Mouse (Mus musculus) embryonic facial prominence, embryonic 10.5 days (tissue): ENCODE measurements around the gene Dusp8. TPM values are rescaled to one million over a fixed set of nuclear protein-coding genes. Genes with fewer than 3 reads are reported as not detected.

Source experiments
- DNase-seq: peaks from one replicate; pipeline ENCODE4 v3.0.0-alpha.2; 2017; ENCODE audit warnings: low spot score
- H3K27ac ChIP-seq: fragments of 300-500 bp; sonication (generic); replicated peaks from 2 replicates; pipeline ENCODE4 v1.5.1; 2016; ENCODE audit warnings: mild to moderate bottlenecking
- H3K27me3 ChIP-seq: fragments of 300-500 bp; sonication (generic); replicated peaks from 2 replicates; pipeline ENCODE4 v1.6.1; 2016; ENCODE audit warnings: low read depth, mild to moderate bottlenecking; ENCODE audit not compliant: poor library complexity, severe bottlenecking
- H3K36me3 ChIP-seq: fragments of 300-500 bp; sonication (generic); replicated peaks from 2 replicates; pipeline ENCODE4 v1.6.1; 2016; ENCODE audit warnings: mild to moderate bottlenecking, moderate library complexity
- H3K4me1 ChIP-seq: fragments of 300-500 bp; sonication (generic); 2 replicates; pipeline ENCODE4 v1.6.1; 2016
- H3K4me3 ChIP-seq: fragments of 300-500 bp; sonication (generic); 2 replicates; pipeline ENCODE4 v1.5.1; 2016; ENCODE audit warnings: mild to moderate bottlenecking, moderate library complexity
- H3K9me3 ChIP-seq: fragments of 300-500 bp; sonication (generic); 2 replicates; pipeline ENCODE4 v1.6.1; 2016; ENCODE audit warnings: mild to moderate bottlenecking
- WGBS: fragments of 180-500 bp; shearing (Covaris S2); methylation state at CpG from one replicate; pipeline ENCODE4 v1.1.7; 2016; 5-methylcytosine and 5-hydroxymethylcytosine counted together
- polyA plus RNA-seq: library from polyadenylated mRNA; unstranded; fragments of >200 nt; fragmentation: Nextera tagmentation; extraction: Ambion mirVana; gene quantifications from 2 replicates; pipeline ENCODE4 v1.2.1, GENCODE M21; 2016

Dusp8 gene
- polyA plus RNA-seq, 1 experiment from 2014 or later: 3.2 TPM

GRCm38 (mm10) chr7:142082607-142083006, 13.0 kb downstream of the Dusp8 start:
- Histone ChIP-seq H3K36me3 (peaks cover 10% of the 10 kb centered on the region; the same call in 1 of the 2 replicates), H3K4me1 (peaks cover 11% of the 10 kb centered on the region), H3K4me3 (peak overlapping the region; percentile 57), H3K27me3 (peaks cover 88% of the 10 kb centered on the region), H3K9me3 (no peaks in the 10 kb centered on the region), H3K27ac (no peak overlapping the region; the same call in 1 of the 2 replicates)
- WGBS: 10% methylated on average over 16 of the region's 16 CpGs
- DNase-seq: no peak

GRCm38 (mm10) chr7:142082179-142082578, 13.5 kb downstream of the Dusp8 start:
- WGBS: 3% methylated on average over 38 of the region's 38 CpGs
- peaks cover 84% of the 10 kb centered on the region for H3K27me3 ChIP-seq
- no peaks in the 10 kb centered on the region for H3K9me3 ChIP-seq
- DNase-seq: peak; percentile 49
- peaks cover 11% of the 10 kb centered on the region for H3K4me1 ChIP-seq
- H3K27ac ChIP-seq: no peak overlapping the region; the same call in 1 of the 2 replicates
- peak overlapping the region; percentile 57 for H3K4me3 ChIP-seq
- peaks cover 10% of the 10 kb centered on the region; the same call in 1 of the 2 replicates for H3K36me3 ChIP-seq

- Histone ChIP-seq H3K27me3 (peaks cover 84% of the 10 kb centered on the region), H3K4me3 (peak overlapping the region; percentile 57), H3K4me1 (peaks cover 11% of the 10 kb centered on the region), H3K27ac (no peak overlapping the region; the same call in 1 of the 2 replicates), H3K36me3 (peaks cover 10% of the 10 kb centered on the region; the same call in 1 of the 2 replicates), H3K9me3 (no peaks in the 10 kb centered on the region)
- 23% methylated on average over 17 of the region's 17 CpGs for WGBS
- peak; percentile 37 for DNase-seq
Measured at GRCm38 (mm10) chr7:142081736-142082135, 13.9 kb downstream of the Dusp8 start.

GRCm38 (mm10) chr7:142080876-142081275, 14.8 kb downstream of the Dusp8 start:
- 54% methylated on average over 2 of the region's 2 CpGs for WGBS
- H3K4me3 ChIP-seq: no peak overlapping the region
- peaks cover 11% of the 10 kb centered on the region for H3K4me1 ChIP-seq
- no peak overlapping the region for H3K27ac ChIP-seq
- peaks cover 10% of the 10 kb centered on the region; the same call in 1 of the 2 replicates for H3K36me3 ChIP-seq
- no peaks in the 10 kb centered on the region for H3K9me3 ChIP-seq
- no peak for DNase-seq
- peaks cover 76% of the 10 kb centered on the region for H3K27me3 ChIP-seq

- 64% methylated on average over 5 of the region's 5 CpGs for WGBS
- Histone ChIP-seq H3K4me3 (no peak overlapping the region), H3K27me3 (peaks cover 72% of the 10 kb centered on the region), H3K9me3 (no peaks in the 10 kb centered on the region), H3K4me1 (peaks cover 11% of the 10 kb centered on the region), H3K36me3 (peaks cover 10% of the 10 kb centered on the region; the same call in 1 of the 2 replicates), H3K27ac (no peak overlapping the region)
- no peak for DNase-seq
Measured at GRCm38 (mm10) chr7:142079365-142079764, 16.3 kb downstream of the Dusp8 start.

- Histone ChIP-seq H3K9me3 (no peaks in the 10 kb centered on the region), H3K4me3 (no peak overlapping the region), H3K4me1 (peaks cover 5% of the 10 kb centered on the region), H3K36me3 (peaks cover 4% of the 10 kb centered on the region; the same call in 1 of the 2 replicates), H3K27me3 (peaks cover 56% of the 10 kb centered on the region), H3K27ac (no peak overlapping the region)
- no peak for DNase-seq
- WGBS: 83% methylated on average over 3 of the region's 3 CpGs
Measured at GRCm38 (mm10) chr7:142077138-142077537, 18.5 kb downstream of the Dusp8 start.

GRCm38 (mm10) chr7:142074146-142074886, 21.3 kb downstream of the Dusp8 start:
- no peak overlapping the region for H3K4me3 ChIP-seq
- peaks cover 42% of the 10 kb centered on the region for H3K27me3 ChIP-seq
- H3K9me3 ChIP-seq: no peaks in the 10 kb centered on the region
- no peak overlapping the region for H3K27ac ChIP-seq
- no peak for DNase-seq
- 68% methylated on average over 8 of the region's 8 CpGs for WGBS
- peaks cover 6% of the 10 kb centered on the region for H3K4me1 ChIP-seq
- no peaks in the 10 kb centered on the region for H3K36me3 ChIP-seq

GRCm38 (mm10) chr7:142071717-142072116, 23.9 kb downstream of the Dusp8 start:
- no peak for DNase-seq
- Histone ChIP-seq H3K4me1 (peaks cover 6% of the 10 kb centered on the region), H3K36me3 (no peaks in the 10 kb centered on the region), H3K4me3 (no peak overlapping the region), H3K9me3 (no peaks in the 10 kb centered on the region), H3K27me3 (peaks cover 35% of the 10 kb centered on the region), H3K27ac (no peak overlapping the region)

- WGBS: 4% methylated on average over 10 of the region's 10 CpGs
- no peak overlapping the region for H3K27ac ChIP-seq
- peaks cover 35% of the 10 kb centered on the region for H3K27me3 ChIP-seq
- no peak for DNase-seq
- H3K36me3 ChIP-seq: no peaks in the 10 kb centered on the region
- H3K4me1 ChIP-seq: peaks cover 6% of the 10 kb centered on the region
- no peaks in the 10 kb centered on the region for H3K9me3 ChIP-seq
- peak overlapping the region; percentile 23; the same call in 1 of the 2 replicates for H3K4me3 ChIP-seq
Measured at GRCm38 (mm10) chr7:142071212-142071578, 24.4 kb downstream of the Dusp8 start.

- Histone ChIP-seq H3K36me3 (no peaks in the 10 kb centered on the region), H3K9me3 (no peaks in the 10 kb centered on the region), H3K27ac (no peak overlapping the region), H3K27me3 (peaks cover 34% of the 10 kb centered on the region), H3K4me3 (peak overlapping the region; percentile 23; the same call in 1 of the 2 replicates), H3K4me1 (peaks cover 6% of the 10 kb centered on the region)
- 14% methylated on average over 13 of the region's 13 CpGs for WGBS
- peak; percentile 74 for DNase-seq
Measured at GRCm38 (mm10) chr7:142070458-142071211, 25.0 kb downstream of the Dusp8 start.

- H3K27me3 ChIP-seq: peaks cover 17% of the 10 kb centered on the region
- H3K4me3 ChIP-seq: no peak overlapping the region
- peaks cover 6% of the 10 kb centered on the region for H3K4me1 ChIP-seq
- no peaks in the 10 kb centered on the region for H3K9me3 ChIP-seq
- whole genome bisulfite sequencing: 65% methylated on average over 4 of the region's 4 CpGs
- H3K36me3 ChIP-seq: no peaks in the 10 kb centered on the region
- no peak overlapping the region for H3K27ac ChIP-seq
- no peak for DNase-seq
Measured at GRCm38 (mm10) chr7:142068429-142068828, 27.2 kb downstream of the Dusp8 start.

- peaks cover 25% of the 10 kb centered on the region for H3K36me3 ChIP-seq
- peak within 1 kb of the TSS; percentile 87 for H3K27ac ChIP-seq
- no peaks in the 10 kb centered on the region for H3K27me3 ChIP-seq
- peak within 1 kb of the TSS; percentile 97 for H3K4me3 ChIP-seq
- H3K9me3 ChIP-seq: no peaks in the 10 kb centered on the region
- WGBS: under 1% methylated on average over 49 of the region's 49 CpGs
- DNase-seq: peak; percentile 93
- peaks cover 26% of the 10 kb centered on the region for H3K4me1 ChIP-seq
Measured at GRCm38 (mm10) chr7:142060931-142061565, 34.6 kb downstream of the Dusp8 start, which contains the start of gene Mob2. Mob2 (minus strand) TSS chr7:142061065.
